Mouse (Mus musculus): Measurements from ENCODE around the gene Meox2. TPM values are rescaled to one million over a fixed set of nuclear protein-coding genes. Genes with fewer than 3 reads are reported as not detected.

The Meox2 gene
- 0.85 TPM for polyA plus RNA-seq (2014; fragmentation: Illumina TruSeq; extraction: RNeasy Lipid Tissue Mini Kit (QIAGEN cat#74804); ENCODE audit: low replicate concordance)

GRCm38 (mm10) chr12:37108390-37108738, at the start of gene Meox2:
Gene Meox2 (plus strand): TSS chr12:37108540.

Other genes with a start within 250 kb of the Meox2 start
- 993 TPM for gene Agmo, start 133.1 kb downstream of the Meox2 start, polyA plus RNA-seq (2014; fragmentation: Illumina TruSeq; extraction: RNeasy Lipid Tissue Mini Kit (QIAGEN cat#74804); ENCODE audit: low replicate concordance)